Mouse (Mus musculus) olfactory bulb, adult 2 months (tissue): ENCODE results near the gene Cbx2.

Experiments used
- CTCF ChIP-seq: fragments of 200-500 bp; IDR thresholded peaks from 2 replicates; pipeline ENCODE4 v1.5.1; 2012; ENCODE audit warnings: low read depth, mild to moderate bottlenecking, low read length, moderate library complexity; ENCODE audit not compliant: insufficient read depth
- POLR2A ChIP-seq: fragments of 200-500 bp; IDR thresholded peaks from 2 replicates; pipeline ENCODE4 v1.6.1; 2012; ENCODE audit warnings: mild to moderate bottlenecking, low read depth, low read length, moderate library complexity; ENCODE audit not compliant: insufficient read depth

DNA sequence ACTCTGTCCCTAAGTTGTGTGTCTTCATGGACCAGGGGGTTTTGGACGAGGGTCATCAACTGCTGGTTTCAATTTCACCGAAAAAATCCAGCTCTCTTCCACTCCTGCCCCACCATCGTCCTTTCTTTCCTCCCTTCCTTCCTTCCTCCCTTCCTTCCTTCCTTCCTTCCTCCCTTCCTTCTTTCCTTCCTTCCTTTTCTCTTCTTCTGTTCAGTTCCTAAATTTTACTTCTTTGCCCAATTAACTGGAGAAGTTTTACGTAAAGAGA lies 20.4 kb downstream of the Cbx2 start:
- no peak for TF ChIP-seq POLR2A
- TF ChIP-seq CTCF, result no peak
